Mouse (Mus musculus): ENCODE measurements around the gene Tm9sf2. TPM values are rescaled to one million over a fixed set of nuclear protein-coding genes. Genes with fewer than 3 reads are reported as not detected.

The Tm9sf2 gene
- polyA plus RNA-seq, 1 experiment from 2014 or later, result 151 TPM

- ATAC-seq (ENCODE audit: low FRiP score, low TSS enrichment) (no peak), DNase-seq (ENCODE audit: low spot score) (no peak)
- 54% methylated on average over 10 of the region's 10 CpGs for WGBS
- TF ChIP-seq CTCF (IDR thresholded peaks at IDR 0.05; ENCODE audit: low read depth) (no peak), EP300 (optimal IDR thresholded peaks at IDR 0.05) (no peak)
- H3K4me1 ChIP-seq (replicated peaks; ENCODE audit: control insufficient read depth, insufficient read depth), result no peaks in the 10 kb centered on the region
- H3K27me3 ChIP-seq (ENCODE audit: control insufficient read depth, insufficient read depth, low read length), result no peaks in the 10 kb centered on the region
- H3K4me2 ChIP-seq (replicated peaks; ENCODE audit: low read depth), result no peak overlapping the region
- no peak overlapping the region for H3K4me3 ChIP-seq (ENCODE audit: low read depth, low read length)
- H3K36me3 ChIP-seq (ENCODE audit: control insufficient read depth, insufficient read depth, low read length), result no peaks in the 10 kb centered on the region
- no peak overlapping the region for H3K27ac ChIP-seq (replicated peaks)
- H3K9ac ChIP-seq (ENCODE audit: low read length), result no peak overlapping the region
- H3K9me3 ChIP-seq (ENCODE audit: control insufficient read depth, low read length), result no peaks in the 10 kb centered on the region
Measured at GRCm38 (mm10) chr14:122074360-122074759, 32.5 kb upstream of the Tm9sf2 start.

- no peak overlapping the region for H3K4me3 ChIP-seq (ENCODE audit: low read depth, low read length)
- H3K4me1 ChIP-seq (replicated peaks; ENCODE audit: control insufficient read depth, insufficient read depth), result no peaks in the 10 kb centered on the region
- H3K36me3 ChIP-seq (ENCODE audit: control insufficient read depth, insufficient read depth, low read length), result no peaks in the 10 kb centered on the region
- DNase-seq (ENCODE audit: low spot score) (no peak), ATAC-seq (ENCODE audit: low FRiP score, low TSS enrichment) (no peak)
- H3K9ac ChIP-seq (ENCODE audit: low read length), result no peak overlapping the region
- no peaks in the 10 kb centered on the region for H3K27me3 ChIP-seq (ENCODE audit: control insufficient read depth, insufficient read depth, low read length)
- no peaks in the 10 kb centered on the region for H3K9me3 ChIP-seq (ENCODE audit: control insufficient read depth, low read length)
- H3K27ac ChIP-seq (replicated peaks), result no peak overlapping the region
- WGBS, result 79% methylated on average over 21 of the region's 21 CpGs
- TF ChIP-seq EP300 (optimal IDR thresholded peaks at IDR 0.05) (no peak), CTCF (IDR thresholded peaks at IDR 0.05; ENCODE audit: low read depth) (no peak)
- no peak overlapping the region for H3K4me2 ChIP-seq (replicated peaks; ENCODE audit: low read depth)
Measured at GRCm38 (mm10) chr14:122075485-122076200, 31.2 kb upstream of the Tm9sf2 start.

GRCm38 (mm10) chr14:122077017-122077416, 29.8 kb upstream of the Tm9sf2 start:
- H3K4me3 ChIP-seq (ENCODE audit: low read depth, low read length), result no peak overlapping the region
- H3K9me3 ChIP-seq (ENCODE audit: control insufficient read depth, low read length), result no peaks in the 10 kb centered on the region
- no peak overlapping the region for H3K9ac ChIP-seq (ENCODE audit: low read length)
- no peaks in the 10 kb centered on the region for H3K27me3 ChIP-seq (ENCODE audit: control insufficient read depth, insufficient read depth, low read length)
- 80% methylated on average over 3 of the region's 3 CpGs for WGBS
- no peak for DNase-seq (ENCODE audit: low spot score)
- no peaks in the 10 kb centered on the region for H3K36me3 ChIP-seq (ENCODE audit: control insufficient read depth, insufficient read depth, low read length)
- no peak for ATAC-seq (ENCODE audit: low FRiP score, low TSS enrichment)
- TF ChIP-seq EP300 (optimal IDR thresholded peaks at IDR 0.05) (no peak), CTCF (IDR thresholded peaks at IDR 0.05; ENCODE audit: low read depth) (no peak)
- no peak overlapping the region for H3K27ac ChIP-seq (replicated peaks)
- no peak overlapping the region for H3K4me2 ChIP-seq (replicated peaks; ENCODE audit: low read depth)
- no peaks in the 10 kb centered on the region for H3K4me1 ChIP-seq (replicated peaks; ENCODE audit: control insufficient read depth, insufficient read depth)

GRCm38 (mm10) chr14:122079428-122079827, 27.4 kb upstream of the Tm9sf2 start:
- DNase-seq (ENCODE audit: low spot score) (peak; percentile 75), ATAC-seq (ENCODE audit: low FRiP score, low TSS enrichment) (no peak)
- H3K4me3 ChIP-seq (ENCODE audit: low read depth, low read length), result no peak overlapping the region
- 49% methylated on average over 6 of the region's 6 CpGs for WGBS
- no peak overlapping the region for H3K9ac ChIP-seq (ENCODE audit: low read length)
- peak; percentile 76 for TF ChIP-seq CTCF (IDR thresholded peaks at IDR 0.05; ENCODE audit: low read depth)
- no peak for TF ChIP-seq EP300 (optimal IDR thresholded peaks at IDR 0.05)
- no peaks in the 10 kb centered on the region for H3K27me3 ChIP-seq (ENCODE audit: control insufficient read depth, insufficient read depth, low read length)
- H3K27ac ChIP-seq (replicated peaks), result no peak overlapping the region
- H3K9me3 ChIP-seq (ENCODE audit: control insufficient read depth, low read length), result no peaks in the 10 kb centered on the region
- no peak overlapping the region for H3K4me2 ChIP-seq (replicated peaks; ENCODE audit: low read depth)
- no peaks in the 10 kb centered on the region for H3K4me1 ChIP-seq (replicated peaks; ENCODE audit: control insufficient read depth, insufficient read depth)
- no peaks in the 10 kb centered on the region for H3K36me3 ChIP-seq (ENCODE audit: control insufficient read depth, insufficient read depth, low read length)

- Histone ChIP-seq H3K4me1 (replicated peaks; ENCODE audit: control insufficient read depth, insufficient read depth) (no peaks in the 10 kb centered on the region), H3K9ac (ENCODE audit: low read length) (no peak overlapping the region), H3K9me3 (ENCODE audit: control insufficient read depth, low read length) (no peaks in the 10 kb centered on the region), H3K27ac (replicated peaks) (no peak overlapping the region), H3K27me3 (ENCODE audit: control insufficient read depth, insufficient read depth, low read length) (no peaks in the 10 kb centered on the region), H3K36me3 (ENCODE audit: control insufficient read depth, insufficient read depth, low read length) (no peaks in the 10 kb centered on the region), H3K4me2 (replicated peaks; ENCODE audit: low read depth) (no peak overlapping the region), H3K4me3 (ENCODE audit: low read depth, low read length) (no peak overlapping the region)
- no peak for TF ChIP-seq EP300 (optimal IDR thresholded peaks at IDR 0.05)
- no peak for TF ChIP-seq CTCF (IDR thresholded peaks at IDR 0.05; ENCODE audit: low read depth)
- ATAC-seq (ENCODE audit: low FRiP score, low TSS enrichment) (no peak), DNase-seq (ENCODE audit: low spot score) (no peak)
- WGBS, result 78% methylated on average over 5 of the region's 5 CpGs
Measured at GRCm38 (mm10) chr14:122079921-122080320, 26.9 kb upstream of the Tm9sf2 start.

- no peak for TF ChIP-seq EP300 (optimal IDR thresholded peaks at IDR 0.05)
- TF ChIP-seq CTCF (IDR thresholded peaks at IDR 0.05; ENCODE audit: low read depth), result no peak
- Histone ChIP-seq H3K9me3 (ENCODE audit: control insufficient read depth, low read length) (no peaks in the 10 kb centered on the region), H3K27ac (replicated peaks) (no peak overlapping the region), H3K9ac (ENCODE audit: low read length) (no peak overlapping the region), H3K36me3 (ENCODE audit: control insufficient read depth, insufficient read depth, low read length) (no peaks in the 10 kb centered on the region), H3K4me2 (replicated peaks; ENCODE audit: low read depth) (no peak overlapping the region), H3K27me3 (ENCODE audit: control insufficient read depth, insufficient read depth, low read length) (no peaks in the 10 kb centered on the region), H3K4me1 (replicated peaks; ENCODE audit: control insufficient read depth, insufficient read depth) (no peaks in the 10 kb centered on the region), H3K4me3 (ENCODE audit: low read depth, low read length) (no peak overlapping the region)
- DNase-seq (ENCODE audit: low spot score) (no peak), ATAC-seq (ENCODE audit: low FRiP score, low TSS enrichment) (no peak)
- WGBS, result 9% methylated on average over 3 of the region's 3 CpGs
Measured at GRCm38 (mm10) chr14:122081308-122081707, 25.5 kb upstream of the Tm9sf2 start.
